Mouse (Mus musculus) central nervous system, embryonic 11.5 days (tissue): ENCODE results near the gene Ets2. TPM values are rescaled to one million over a fixed set of nuclear protein-coding genes. Genes with fewer than 3 reads are reported as not detected.

Experiments used
- polyA plus RNA-seq: library from polyadenylated mRNA; depleted of rRNA; stranded (reverse); fragments of >200 nt; gene quantifications from 2 replicates; pipeline ENCODE4 v1.2.3, GENCODE M21; 2012; rRNA removed

Gene Ets2
- 10.3 and 27.3 TPM in 2 replicates for polyA plus RNA-seq

GRCm38 (mm10) chr16:95701802-95702561 is at the start of gene Ets2:
Ets2 (plus strand) TSS chr16:95702075.

Other genes with a start within 250 kb of the Ets2 start
- gene Erg, start 115.5 kb upstream of the Ets2 start, polyA plus RNA-seq, result 5.2 and 9.2 TPM in 2 replicates